Mouse (Mus musculus): Measurements from ENCODE around the gene Sftpd.

DNA sequence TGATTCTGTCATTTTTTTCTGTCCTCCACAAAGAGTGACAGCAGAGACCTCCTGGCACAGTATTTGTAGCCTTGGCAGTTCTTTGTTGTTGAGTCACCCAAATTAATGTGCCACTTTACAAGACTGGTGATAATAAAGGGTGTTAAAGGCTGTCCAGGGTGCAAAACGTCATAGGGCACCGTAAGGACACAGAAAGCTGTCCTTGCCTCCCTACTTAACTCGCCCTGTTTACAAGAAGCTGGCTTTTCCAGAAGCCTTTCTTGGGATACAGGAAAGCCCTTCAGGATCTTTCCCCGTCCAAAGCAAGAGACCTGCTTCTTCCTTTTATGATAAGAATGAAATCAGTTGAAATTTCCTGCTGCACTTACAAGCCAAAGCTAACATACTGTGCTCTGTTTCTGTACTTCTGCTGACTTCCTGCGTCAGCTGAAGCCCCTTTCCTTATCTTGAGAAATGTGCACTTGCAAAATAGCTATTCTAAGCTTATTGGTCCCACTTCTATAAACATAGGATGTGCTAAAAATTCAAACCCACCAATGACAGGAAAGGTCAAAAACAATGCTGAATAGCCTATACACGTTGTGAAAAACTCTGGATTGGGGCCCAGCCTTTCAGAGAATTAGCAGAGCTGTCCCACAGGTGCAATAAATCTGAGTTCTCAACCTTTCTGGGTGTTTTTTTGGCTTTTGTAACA, 13.2 kb upstream of the Sftpd start:
- TF ChIP-seq USF1 (IDR thresholded peaks at IDR 0.05; ENCODE audit: low read depth, low read length) (no peak), MAX (IDR thresholded peaks at IDR 0.05; ENCODE audit: low read length) (no peak), NELFE (IDR thresholded peaks at IDR 0.05; ENCODE audit: low read depth, low read length) (no peak), RCOR1 (conservative IDR thresholded peaks at IDR 0.05; ENCODE audit: low read depth, low read length) (no peak), CTCF (conservative IDR thresholded peaks at IDR 0.05 in 1 of 2, IDR thresholded peaks at IDR 0.05 in 1 of 2; ENCODE audit: low read depth in 2 of 2, low read length in 2 of 2) (no peak)
